Mouse (Mus musculus) embryonic facial prominence, embryonic 10.5 days (tissue): Measurements from ENCODE around the gene Ap4e1. TPM values are rescaled to one million over a fixed set of nuclear protein-coding genes. Genes with fewer than 3 reads are reported as not detected.
A peak's percentile ranks its signal among the peaks of the same experiment; 100 is the strongest.
"Not testable (repeated sequence)": the region's sequence is repeated elsewhere in the genome, so short reads cannot be mapped to it uniquely, and the experiment has no call there.

Experiments used
- DNase-seq: peaks from one replicate; pipeline ENCODE4 v3.0.0-alpha.2; 2017; ENCODE audit warnings: low spot score
- H3K27ac ChIP-seq: fragments of 300-500 bp; sonication (generic); replicated peaks from 2 replicates; pipeline ENCODE4 v1.5.1; 2016; ENCODE audit warnings: mild to moderate bottlenecking
- H3K27me3 ChIP-seq: fragments of 300-500 bp; sonication (generic); replicated peaks from 2 replicates; pipeline ENCODE4 v1.6.1; 2016; ENCODE audit warnings: low read depth, mild to moderate bottlenecking; ENCODE audit not compliant: poor library complexity, severe bottlenecking
- H3K36me3 ChIP-seq: fragments of 300-500 bp; sonication (generic); replicated peaks from 2 replicates; pipeline ENCODE4 v1.6.1; 2016; ENCODE audit warnings: mild to moderate bottlenecking, moderate library complexity
- H3K4me1 ChIP-seq: fragments of 300-500 bp; sonication (generic); 2 replicates; pipeline ENCODE4 v1.6.1; 2016
- H3K4me3 ChIP-seq: fragments of 300-500 bp; sonication (generic); 2 replicates; pipeline ENCODE4 v1.5.1; 2016; ENCODE audit warnings: mild to moderate bottlenecking, moderate library complexity
- H3K9me3 ChIP-seq: fragments of 300-500 bp; sonication (generic); 2 replicates; pipeline ENCODE4 v1.6.1; 2016; ENCODE audit warnings: mild to moderate bottlenecking
- WGBS: fragments of 180-500 bp; shearing (Covaris S2); methylation state at CpG from one replicate; pipeline ENCODE4 v1.1.7; 2016; 5-methylcytosine and 5-hydroxymethylcytosine counted together
- polyA plus RNA-seq: library from polyadenylated mRNA; unstranded; fragments of >200 nt; fragmentation: Nextera tagmentation; extraction: Ambion mirVana; gene quantifications from 2 replicates; pipeline ENCODE4 v1.2.1, GENCODE M21; 2016

The Ap4e1 gene
- polyA plus RNA-seq, 1 experiment from 2014 or later: 12.4 TPM

GRCm38 (mm10) chr2:127007509-127007908 is 1.0 kb upstream of the Ap4e1 start:
- Histone ChIP-seq H3K9me3 (no peaks in the 10 kb centered on the region), H3K36me3 (peaks cover 14% of the 10 kb centered on the region), H3K4me1 (peaks cover 10% of the 10 kb centered on the region), H3K27me3 (no peaks in the 10 kb centered on the region), H3K4me3 (no peak overlapping the region), H3K27ac (no peak overlapping the region)
- no peak for DNase-seq
- WGBS: 76% methylated on average over 5 of the region's 5 CpGs

GRCm38 (mm10) chr2:127035006-127035605 is 26.6 kb downstream of the Ap4e1 start:
- Histone ChIP-seq H3K4me1 (no peaks in the 10 kb centered on the region), H3K27me3 (no peaks in the 10 kb centered on the region), H3K4me3 (no peak overlapping the region), H3K36me3 (peaks cover 74% of the 10 kb centered on the region), H3K9me3 (no peaks in the 10 kb centered on the region), H3K27ac (no peak overlapping the region)
- WGBS: 95% methylated on average over 9 of the region's 9 CpGs
- no peak for DNase-seq

DNA sequence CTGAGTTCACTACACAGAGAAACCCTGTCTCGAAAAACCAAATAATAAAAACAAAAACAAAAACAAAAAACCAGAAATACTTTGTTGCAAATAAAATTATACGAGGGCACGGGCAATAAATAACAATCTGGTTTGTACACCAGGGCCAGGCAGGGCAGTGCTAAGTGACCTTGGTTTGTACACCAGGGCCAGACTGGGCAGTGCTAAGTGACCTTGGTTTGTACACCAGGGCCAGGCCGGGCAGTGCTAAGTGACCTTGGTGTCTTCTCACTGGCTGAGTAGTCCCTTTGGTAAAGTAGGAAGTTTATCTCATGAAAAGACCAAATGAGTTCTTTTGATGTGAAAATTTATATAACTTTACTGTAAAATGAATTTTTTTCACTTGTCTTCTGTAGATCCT is 28.8 kb downstream of the Ap4e1 start:
- Histone ChIP-seq H3K27me3 (no peaks in the 10 kb centered on the region), H3K27ac (no peak overlapping the region), H3K9me3 (no peaks in the 10 kb centered on the region), H3K4me1 (no peaks in the 10 kb centered on the region), H3K4me3 (no peak overlapping the region), H3K36me3 (peaks cover 71% of the 10 kb centered on the region)
- no peak for DNase-seq
- 95% methylated on average over 4 of the region's 4 CpGs for WGBS

DNA sequence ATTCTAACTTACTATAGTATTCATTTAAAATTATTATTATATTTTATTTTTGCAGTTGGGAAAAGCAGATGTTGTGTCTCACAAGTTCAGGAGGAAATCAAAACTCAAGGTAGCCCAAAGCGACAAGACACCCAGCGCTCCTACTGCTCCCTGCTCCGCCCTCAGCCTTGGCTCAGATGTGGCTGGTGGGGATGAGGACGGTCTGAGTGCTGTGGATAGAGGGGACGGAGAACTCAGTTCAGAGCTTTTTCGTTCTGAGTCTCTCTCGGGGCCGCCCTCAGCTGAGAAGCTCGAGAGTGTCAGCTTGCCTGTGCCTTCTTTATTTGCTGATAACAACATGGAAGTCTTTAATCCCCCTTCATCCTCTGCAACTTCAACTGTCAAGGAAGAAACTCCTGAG is 53.0 kb downstream of the Ap4e1 start:
- Histone ChIP-seq H3K36me3 (peaks cover 85% of the 10 kb centered on the region), H3K4me1 (no peaks in the 10 kb centered on the region), H3K9me3 (no peaks in the 10 kb centered on the region), H3K4me3 (no peak overlapping the region), H3K27ac (no peak overlapping the region), H3K27me3 (no peaks in the 10 kb centered on the region)
- DNase-seq: no peak
- WGBS: 94% methylated on average over 9 of the region's 9 CpGs

- no peaks in the 10 kb centered on the region for H3K27me3 ChIP-seq
- no peak overlapping the region for H3K4me3 ChIP-seq
- no peaks in the 10 kb centered on the region for H3K9me3 ChIP-seq
- peaks cover 28% of the 10 kb centered on the region for H3K36me3 ChIP-seq
- WGBS: 76% methylated on average over 7 of the region's 7 CpGs
- peaks cover 9% of the 10 kb centered on the region for H3K4me1 ChIP-seq
- no peak overlapping the region for H3K27ac ChIP-seq
- DNase-seq: no peak
Measured at GRCm38 (mm10) chr2:127068806-127069205, 60.3 kb downstream of the Ap4e1 start.

GRCm38 (mm10) chr2:127069781-127070434 is 61.4 kb downstream of the Ap4e1 start:
- Histone ChIP-seq H3K36me3 (peaks cover 18% of the 10 kb centered on the region), H3K4me3 (peak overlapping the region; percentile 71), H3K27ac (peak overlapping the region; percentile 92), H3K27me3 (no peaks in the 10 kb centered on the region), H3K9me3 (no peaks in the 10 kb centered on the region), H3K4me1 (peaks cover 9% of the 10 kb centered on the region)
- 11% methylated on average over 11 of the region's 11 CpGs for WGBS
- DNase-seq: peak; percentile 30

DNA sequence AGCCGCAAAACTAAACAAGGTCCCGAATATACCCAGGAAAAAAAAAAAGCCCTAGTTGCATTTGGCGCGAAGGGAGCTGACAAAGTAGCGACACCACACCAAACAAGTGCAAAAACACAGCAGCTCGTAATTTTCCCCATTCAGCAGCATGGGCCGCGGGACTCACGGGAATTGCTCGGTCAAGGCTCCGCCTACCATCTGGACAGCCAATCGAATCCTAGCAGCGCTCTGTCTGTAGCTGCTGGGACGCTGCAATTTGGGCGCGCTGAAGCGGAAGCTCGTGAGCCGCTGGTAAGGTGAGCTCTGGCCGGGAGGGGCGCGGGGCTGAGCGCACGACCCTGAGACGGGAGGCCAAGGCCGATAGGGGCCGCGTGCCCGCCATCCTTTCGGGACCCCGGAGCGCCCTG is 61.9 kb downstream of the Ap4e1 start, which contains the start of gene Blvra:
Gene Blvra (plus strand): TSS at position 231 of the 407 bp plus-strand sequence.
- Histone ChIP-seq H3K4me1 (peaks cover 9% of the 10 kb centered on the region), H3K9me3 (no peaks in the 10 kb centered on the region), H3K4me3 (peak within 1 kb of the TSS; percentile 71), H3K27me3 (no peaks in the 10 kb centered on the region), H3K27ac (peak within 1 kb of the TSS; percentile 92), H3K36me3 (peaks cover 18% of the 10 kb centered on the region)
- under 1% methylated on average over 32 of the region's 32 CpGs for WGBS
- DNase-seq: peak; percentile 95

- peak overlapping the region; percentile 71 for H3K4me3 ChIP-seq
- WGBS: 11% methylated on average over 9 of the region's 9 CpGs
- H3K4me1 ChIP-seq: peaks cover 9% of the 10 kb centered on the region
- H3K27me3 ChIP-seq: no peaks in the 10 kb centered on the region
- no peak for DNase-seq
- peaks cover 14% of the 10 kb centered on the region for H3K36me3 ChIP-seq
- H3K27ac ChIP-seq: peak overlapping the region; percentile 92
- no peaks in the 10 kb centered on the region for H3K9me3 ChIP-seq
Measured at GRCm38 (mm10) chr2:127070879-127071278, 62.4 kb downstream of the Ap4e1 start.

- Histone ChIP-seq H3K36me3 (no peaks in the 10 kb centered on the region), H3K27ac (no peak overlapping the region), H3K27me3 (no peaks in the 10 kb centered on the region), H3K4me1 (peaks cover 9% of the 10 kb centered on the region), H3K9me3 (no peaks in the 10 kb centered on the region), H3K4me3 (no peak overlapping the region)
- 89% methylated on average over 2 of the region's 2 CpGs for WGBS
- no peak for DNase-seq
Measured at GRCm38 (mm10) chr2:127074116-127074515, 65.6 kb downstream of the Ap4e1 start.

DNA sequence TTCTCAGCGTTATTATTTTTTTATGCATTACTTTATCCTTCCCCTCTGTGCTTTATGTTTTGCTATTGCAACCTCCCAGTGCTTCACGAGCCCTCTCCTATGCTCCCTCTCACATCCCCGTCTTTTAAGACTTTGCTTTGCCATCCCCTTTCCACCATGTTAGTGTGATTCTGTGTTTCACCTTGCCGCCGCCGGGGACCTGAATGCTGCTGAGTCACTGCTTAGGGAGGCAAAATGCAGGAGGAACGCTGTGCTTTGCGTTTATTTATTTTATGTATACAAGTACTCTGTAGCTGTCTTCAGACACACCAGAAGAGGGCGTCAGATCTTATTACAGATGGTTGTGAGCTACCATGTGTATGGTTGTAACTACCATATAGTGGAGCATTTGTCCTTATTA is 69.1 kb downstream of the Ap4e1 start:
- Histone ChIP-seq H3K9me3 (no peaks in the 10 kb centered on the region), H3K4me1 (no peaks in the 10 kb centered on the region), H3K27me3 (no peaks in the 10 kb centered on the region), H3K4me3 (no peak overlapping the region), H3K36me3 (peaks cover 5% of the 10 kb centered on the region; the same call in 1 of the 2 replicates), H3K27ac (no peak overlapping the region)
- 74% methylated on average over 9 of the region's 9 CpGs for WGBS
- no peak for DNase-seq

DNA sequence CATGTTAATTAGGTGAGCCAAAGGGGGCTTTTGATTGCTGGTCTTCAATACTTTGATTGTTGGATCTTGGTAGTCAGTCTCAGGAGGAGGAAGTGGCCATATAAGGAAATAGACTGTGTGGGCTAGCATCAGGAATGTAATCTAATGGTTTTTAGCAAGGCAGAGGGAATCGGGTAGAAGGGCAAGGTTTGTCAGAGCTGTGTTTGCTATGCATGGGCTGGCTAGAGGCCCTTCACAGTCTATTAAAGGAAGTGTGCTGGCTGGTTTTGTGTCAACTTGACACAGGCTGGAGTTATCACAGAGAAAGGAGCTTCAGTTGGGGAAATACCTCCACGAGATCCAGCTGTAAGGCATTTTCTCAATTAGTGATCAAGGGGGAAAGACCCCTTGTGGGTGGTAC is 70.5 kb downstream of the Ap4e1 start:
- 78% methylated on average over 2 of the region's 2 CpGs for WGBS
- not testable (repeated sequence) for H3K9me3 ChIP-seq, H3K4me3 ChIP-seq, H3K27me3 ChIP-seq, H3K4me1 ChIP-seq, DNase-seq, H3K27ac ChIP-seq, H3K36me3 ChIP-seq

DNA sequence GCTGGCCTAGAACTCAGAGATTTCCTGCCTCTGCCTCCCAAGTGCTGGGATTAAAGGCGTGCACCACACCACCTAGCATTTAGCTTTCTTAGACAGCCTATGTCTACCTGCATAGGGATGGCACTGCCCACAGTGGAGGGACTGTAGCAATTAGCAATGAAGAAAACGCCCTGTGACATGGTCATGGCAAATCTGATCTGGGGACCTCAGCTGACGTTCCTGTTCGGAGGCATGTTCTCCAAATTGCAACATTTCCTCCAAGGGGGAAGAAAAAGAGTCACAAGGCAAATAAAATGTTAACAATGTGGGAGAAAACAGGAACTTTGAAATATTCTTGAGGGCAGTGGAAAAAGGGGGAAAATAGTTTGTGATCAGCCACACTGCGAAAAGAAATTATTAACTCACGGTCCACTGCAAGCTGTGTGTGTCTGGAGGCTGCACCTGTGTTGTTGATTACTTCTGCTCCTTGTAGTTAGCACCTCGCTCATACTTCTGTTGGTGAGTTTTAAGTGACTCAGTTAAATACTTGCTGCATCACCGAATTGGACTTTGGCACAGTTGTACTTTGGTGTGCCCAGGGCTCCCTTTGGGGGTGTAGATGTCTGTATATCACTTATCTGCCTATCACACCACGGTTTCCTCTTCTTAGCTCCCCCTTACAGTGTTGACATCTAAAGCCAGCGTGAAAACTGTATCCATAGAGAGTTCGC is 71.5 kb downstream of the Ap4e1 start:
- H3K27ac ChIP-seq: no peak overlapping the region
- no peaks in the 10 kb centered on the region for H3K27me3 ChIP-seq
- 90% methylated on average over 11 of the region's 11 CpGs for WGBS
- no peak overlapping the region for H3K4me3 ChIP-seq
- H3K4me1 ChIP-seq: no peaks in the 10 kb centered on the region
- no peak for DNase-seq
- H3K36me3 ChIP-seq: peaks cover 5% of the 10 kb centered on the region; the same call in 1 of the 2 replicates
- H3K9me3 ChIP-seq: no peaks in the 10 kb centered on the region
